Mouse (Mus musculus) intestine, embryonic 15.5 days (tissue): ENCODE measurements around the gene Crocc. TPM values are rescaled to one million over a fixed set of nuclear protein-coding genes. Genes with fewer than 3 reads are reported as not detected.

ENCODE experiments used
- ATAC-seq: fragments of 200-750 bp; cut with Nextera tagmentation; 2 replicates; pipeline ENCODE4 v1.8.0; 2017; ENCODE audit warnings: moderate TSS enrichment, moderate library complexity
- H3K27ac ChIP-seq: fragments of 300-500 bp; sonication (generic); 2 replicates; pipeline ENCODE4 v1.5.1; 2015; ENCODE audit warnings: mild to moderate bottlenecking, inconsistent platforms
- H3K27me3 ChIP-seq: fragments of 300-500 bp; sonication (generic); replicated peaks from 2 replicates; pipeline ENCODE4 v1.6.1; 2015; ENCODE audit warnings: inconsistent platforms
- H3K36me3 ChIP-seq: fragments of 300-500 bp; sonication (generic); 2 replicates; pipeline ENCODE4 v1.6.1; 2015; ENCODE audit warnings: inconsistent platforms
- H3K4me1 ChIP-seq: fragments of 300-500 bp; sonication (generic); replicated peaks from 2 replicates; pipeline ENCODE4 v1.6.1; 2015; ENCODE audit warnings: inconsistent platforms
- H3K4me2 ChIP-seq: fragments of 300-500 bp; sonication (generic); replicated peaks from 2 replicates; pipeline ENCODE4 v1.6.1; 2015; ENCODE audit warnings: mild to moderate bottlenecking, inconsistent platforms
- H3K4me3 ChIP-seq: fragments of 300-500 bp; sonication (generic); replicated peaks from 2 replicates; pipeline ENCODE4 v1.5.1; 2015; ENCODE audit warnings: inconsistent platforms
- H3K9ac ChIP-seq: fragments of 300-500 bp; sonication (generic); 2 replicates; pipeline ENCODE4 v1.6.1; 2015; ENCODE audit warnings: inconsistent platforms
- H3K9me3 ChIP-seq: fragments of 300-500 bp; sonication (generic); 2 replicates; pipeline ENCODE4 v1.6.1; 2016; ENCODE audit warnings: inconsistent platforms
- WGBS: fragments of 180-500 bp; shearing (Covaris S2); methylation state at CpG from one replicate; pipeline ENCODE4 v1.1.7; 2015; 5-methylcytosine and 5-hydroxymethylcytosine counted together
- polyA plus RNA-seq: library from polyadenylated mRNA; unstranded; fragments of >200 nt; fragmentation: Nextera tagmentation; extraction: Ambion mirVana; gene quantifications from 2 replicates; pipeline ENCODE4 v1.2.1, GENCODE M21; 2015

The Crocc gene
- polyA plus RNA-seq, 1 experiment from 2014 or later: 4.0 TPM

DNA sequence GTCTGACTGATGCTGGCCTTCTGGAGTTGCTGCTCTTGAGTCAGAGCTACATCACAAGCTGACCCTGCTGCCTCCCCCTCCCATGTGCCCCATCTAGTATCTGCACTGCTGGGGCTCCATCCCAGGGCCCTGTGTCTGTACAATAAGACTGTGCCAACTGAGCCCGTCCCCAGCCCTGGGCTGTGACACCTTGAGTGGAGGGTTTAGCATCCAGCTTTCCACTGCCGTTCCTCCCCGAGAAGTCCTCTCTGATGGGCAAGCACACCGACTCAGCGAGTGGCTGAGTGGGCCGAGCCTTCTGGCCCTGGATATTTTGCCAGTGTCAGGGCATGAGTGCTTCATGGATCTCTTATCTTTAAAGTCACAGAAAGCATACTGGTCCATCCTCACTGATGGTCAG lies 85.9 kb downstream of the Crocc start:
- Histone ChIP-seq H3K27ac (no peak overlapping the region), H3K27me3 (no peaks in the 10 kb centered on the region), H3K4me1 (peaks cover 19% of the 10 kb centered on the region), H3K36me3 (peaks cover 46% of the 10 kb centered on the region), H3K9ac (no peak overlapping the region), H3K4me2 (no peak overlapping the region), H3K4me3 (no peak overlapping the region), H3K9me3 (no peaks in the 10 kb centered on the region)
- 93% methylated on average over 6 of the region's 6 CpGs for WGBS
- no peak for ATAC-seq

DNA sequence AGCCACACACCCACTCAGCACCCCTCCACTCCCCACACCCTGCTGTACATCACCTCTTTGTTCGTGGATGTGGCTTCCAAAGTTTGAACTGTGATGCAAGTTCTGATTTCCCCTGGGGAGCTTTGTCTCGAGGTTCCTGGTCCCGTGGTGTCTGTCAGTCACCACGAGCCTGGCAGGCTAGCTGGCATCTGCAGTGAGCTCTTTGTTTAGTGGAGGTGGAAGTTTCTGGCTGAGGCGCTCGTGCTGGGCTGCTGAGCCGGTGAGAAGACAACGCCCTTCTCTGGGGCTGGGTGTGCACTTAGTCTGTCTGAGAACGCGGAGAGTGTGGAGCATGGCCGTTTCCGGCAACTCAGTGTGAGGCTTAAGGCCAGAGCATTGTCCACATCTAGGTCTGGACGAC lies 88.7 kb downstream of the Crocc start:
- Histone ChIP-seq H3K36me3 (peaks cover 48% of the 10 kb centered on the region), H3K27me3 (no peaks in the 10 kb centered on the region), H3K4me3 (no peak overlapping the region), H3K4me1 (0 out of 2 replicates have a peak, but pooled peaks cover 5% of the 10 kb centered on the region), H3K9me3 (no peaks in the 10 kb centered on the region), H3K27ac (no peak overlapping the region), H3K9ac (no peak overlapping the region), H3K4me2 (no peak overlapping the region)
- 89% methylated on average over 13 of the region's 13 CpGs for WGBS
- ATAC-seq: no peak

DNA sequence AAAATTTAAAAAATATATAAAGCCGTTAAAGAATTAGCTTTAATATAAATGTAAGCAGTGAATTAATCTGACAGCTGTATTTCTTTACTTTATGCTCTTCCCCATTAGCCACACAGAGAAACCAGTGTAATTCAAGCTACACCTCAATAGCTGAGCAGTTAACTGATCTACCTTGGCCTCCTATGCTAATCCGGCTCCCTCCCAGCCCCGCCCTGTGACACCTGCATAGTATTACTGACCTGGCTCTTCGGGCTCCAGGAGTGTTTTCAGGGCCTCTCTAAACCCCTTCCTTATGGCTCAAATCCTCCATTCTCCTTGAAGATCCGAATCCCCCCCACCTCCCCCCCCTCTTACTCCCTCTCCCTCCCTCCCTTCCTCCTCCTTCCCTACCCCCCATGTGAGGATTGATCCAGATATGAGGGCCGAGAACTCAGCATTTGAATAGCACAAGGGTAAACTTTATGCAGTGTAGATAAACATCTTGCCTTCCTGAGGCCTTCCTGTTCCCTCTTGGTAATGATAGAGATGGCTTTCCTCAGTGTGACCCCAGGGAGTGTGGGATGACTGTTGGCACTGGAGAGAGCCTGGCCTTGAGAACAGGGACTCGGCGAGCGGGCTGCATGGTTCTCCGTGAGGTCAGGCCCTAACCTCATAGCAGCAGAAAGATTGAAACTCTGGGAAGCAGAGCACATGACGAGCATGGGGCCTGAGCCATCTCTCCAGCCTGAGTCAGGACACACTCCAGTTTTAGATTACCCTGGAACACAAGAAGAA lies 92.8 kb downstream of the Crocc start:
- Histone ChIP-seq H3K27me3 (no peaks in the 10 kb centered on the region), H3K27ac (no peak overlapping the region), H3K4me2 (no peak overlapping the region), H3K9ac (no peak overlapping the region), H3K4me1 (peaks cover 13% of the 10 kb centered on the region), H3K36me3 (peaks cover 30% of the 10 kb centered on the region), H3K9me3 (no peaks in the 10 kb centered on the region), H3K4me3 (no peak overlapping the region)
- no peak for ATAC-seq
- WGBS: 73% methylated on average over 11 of the region's 11 CpGs

Other genes starting within 250 kb of the Crocc start
- gene Padi3, start 249.9 kb downstream of the Crocc start, polyA plus RNA-seq: 0.40 and 0.42 TPM in 2 replicates
- 0.19 and 0.32 TPM in 2 replicates for gene Padi1, start 214.8 kb downstream of the Crocc start, polyA plus RNA-seq
- gene Padi2, start 154.2 kb downstream of the Crocc start, polyA plus RNA-seq: 3.1 and 3.8 TPM in 2 replicates
- 539 and 577 TPM in 2 replicates for gene Sdhb, start 99.3 kb downstream of the Crocc start, polyA plus RNA-seq
- gene Atp13a2, start 73.7 kb downstream of the Crocc start, polyA plus RNA-seq: 29.8 and 35.7 TPM in 2 replicates
- gene Mfap2, start 50.1 kb downstream of the Crocc start, polyA plus RNA-seq: 329 and 347 TPM in 2 replicates
- gene Necap2, start 17.8 kb upstream of the Crocc start, polyA plus RNA-seq: 66.6 and 70.2 TPM in 2 replicates
- gene Spata21, start 27.8 kb upstream of the Crocc start, polyA plus RNA-seq: not detected in 2 replicates
- 42.7 and 44.3 TPM in 2 replicates for gene Szrd1, start 79.2 kb upstream of the Crocc start, polyA plus RNA-seq
- 17.4 and 18.7 TPM in 2 replicates for gene Fbxo42, start 87.4 kb upstream of the Crocc start, polyA plus RNA-seq
- 3.9 and 5.1 TPM in 2 replicates for gene Rsg1, start 153.4 kb upstream of the Crocc start, polyA plus RNA-seq
- gene Arhgef19, start 178.9 kb upstream of the Crocc start, polyA plus RNA-seq: 16.3 and 17.8 TPM in 2 replicates
- 6.7 and 7.2 TPM in 2 replicates for gene Epha2, start 240.7 kb upstream of the Crocc start, polyA plus RNA-seq